Mouse (Mus musculus): Measurements from ENCODE around the gene Tpd52l1. TPM values are rescaled to one million over a fixed set of nuclear protein-coding genes. Genes with fewer than 3 reads are reported as not detected.

The Tpd52l1 gene
- polyA plus RNA-seq (2014; fragmentation: Illumina TruSeq; extraction: RNeasy Lipid Tissue Mini Kit (QIAGEN cat#74804); ENCODE audit: low replicate concordance): 3.8 TPM

DNA sequence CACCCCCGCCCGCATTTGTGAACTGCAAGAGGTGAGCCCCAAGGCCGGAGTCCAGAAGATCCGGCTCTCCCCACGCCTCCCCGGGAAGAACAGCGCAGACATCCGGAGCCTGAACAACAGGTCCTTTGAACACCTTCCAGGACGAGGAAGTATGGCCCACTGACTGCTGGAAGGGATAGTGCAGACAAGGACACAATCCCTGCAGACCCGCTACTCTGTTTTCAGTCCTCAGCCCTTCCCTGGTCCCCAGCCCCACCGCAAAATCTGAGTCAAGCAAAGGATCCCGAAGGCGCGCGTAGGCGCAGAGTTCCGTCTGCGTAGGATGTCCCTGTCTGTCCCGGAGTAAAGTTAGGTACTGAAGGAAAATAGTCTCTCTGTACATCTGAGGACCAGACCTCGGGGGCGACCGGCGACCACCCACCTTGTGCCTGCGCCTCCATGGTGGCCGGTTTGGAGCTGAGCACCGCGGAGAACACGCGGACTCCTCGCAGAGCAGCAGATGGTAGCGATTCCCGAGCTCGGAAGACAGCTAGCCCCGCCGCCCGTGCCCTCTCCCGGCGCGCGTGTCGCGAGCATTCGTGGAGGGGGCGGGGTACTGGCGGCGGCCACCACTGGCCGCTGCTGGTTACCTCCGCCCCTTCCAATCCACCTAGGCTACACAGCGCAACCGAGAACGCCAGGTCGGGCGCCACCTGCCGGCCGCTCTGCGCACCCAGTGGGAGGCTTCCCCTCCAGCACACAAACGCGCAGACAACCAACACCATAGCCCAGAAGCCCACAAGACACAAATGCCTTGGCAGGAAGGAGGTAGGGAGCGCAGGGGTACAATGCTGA is at the start of gene Tpd52l1:
Gene Tpd52l1 (minus strand): TSS at position 668 of the 834 bp plus-strand sequence.

DNA sequence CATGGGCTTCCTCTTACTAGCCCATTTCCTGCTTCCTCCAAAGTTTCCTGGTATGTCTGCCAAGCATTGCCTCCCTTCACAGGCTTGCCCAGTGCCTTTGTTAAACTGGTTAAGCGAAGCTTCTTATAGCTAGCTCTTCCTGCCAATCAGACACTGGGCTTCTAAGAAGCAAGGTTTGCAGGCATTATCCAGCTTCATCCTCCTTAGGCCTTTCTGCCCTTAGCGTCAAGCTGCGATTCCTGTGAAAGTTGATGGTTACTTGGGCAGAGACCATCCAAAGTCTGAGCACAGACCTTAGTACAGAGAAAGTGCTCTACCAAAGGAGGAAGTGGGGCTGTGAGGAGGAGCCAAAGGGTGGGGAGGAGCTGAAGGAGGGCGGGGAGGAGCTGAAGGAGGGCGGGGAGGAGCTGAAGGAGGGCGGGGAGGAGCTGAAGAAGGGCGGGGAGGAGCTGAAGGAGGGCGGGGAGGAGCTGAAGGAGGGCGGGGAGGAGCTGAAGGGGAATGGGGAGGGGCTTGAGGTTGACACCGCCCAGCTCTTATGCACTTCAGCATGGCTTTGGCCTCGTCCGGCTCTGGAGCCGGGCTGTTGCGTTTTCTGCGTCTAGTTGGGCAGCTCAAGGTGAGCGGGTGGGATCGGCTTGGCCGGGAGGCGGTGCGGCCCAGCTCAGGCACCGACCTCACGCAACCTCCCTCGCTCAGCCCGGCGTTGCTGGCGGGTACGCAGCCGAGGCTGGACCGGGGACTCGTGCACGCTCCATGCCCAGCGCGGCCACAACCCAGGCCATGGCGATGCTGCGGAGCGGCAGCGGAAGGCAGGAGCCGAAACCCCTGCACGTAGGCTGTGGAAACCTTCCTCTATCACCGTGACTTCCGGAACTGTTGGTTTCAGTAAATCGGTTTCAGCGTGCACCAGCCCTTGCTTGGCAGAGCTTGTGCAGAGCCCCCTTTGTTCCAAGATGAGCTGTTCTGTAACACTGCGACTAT is 132.6 kb downstream of the Tpd52l1 start, which contains the start of gene Hddc2:
Gene Hddc2 (plus strand): TSS at position 519 of the 984 bp plus-strand sequence.

Other genes starting within 250 kb of the Tpd52l1 start
- 11.4 TPM for gene Hddc2, start 132.6 kb downstream of the Tpd52l1 start, polyA plus RNA-seq (2014; fragmentation: Illumina TruSeq; extraction: RNeasy Lipid Tissue Mini Kit (QIAGEN cat#74804); ENCODE audit: low replicate concordance)
- gene Rnf217, start 163.2 kb upstream of the Tpd52l1 start, polyA plus RNA-seq (2014; fragmentation: Illumina TruSeq; extraction: RNeasy Lipid Tissue Mini Kit (QIAGEN cat#74804); ENCODE audit: low replicate concordance): 4.1 TPM